Mouse (Mus musculus) lung, adult 2 months (tissue): ENCODE data around the gene Gm281. TPM values are rescaled to one million over a fixed set of nuclear protein-coding genes. Genes with fewer than 3 reads are reported as not detected.

ENCODE experiments used
- DNase-seq: peaks from one replicate; pipeline ENCODE4 v3.0.0; 2022
- H3K4me1 ChIP-seq: fragments of 200-500 bp; 2 replicates; pipeline ENCODE4 v1.6.1; 2011; ENCODE audit warnings: low read length; ENCODE audit not compliant: control insufficient read depth, insufficient read depth
- H3K4me3 ChIP-seq: fragments of 200-500 bp; replicated peaks from 2 replicates; pipeline ENCODE3; 2011; ENCODE audit warnings: low read depth, mild to moderate bottlenecking, control low read depth, low read length; ENCODE audit errors: extremely low read depth
- CTCF ChIP-seq: fragments of 200-500 bp; IDR thresholded peaks from 2 replicates; pipeline ENCODE4 v1.5.1; 2011; ENCODE audit warnings: mild to moderate bottlenecking, low read length, control low read depth; ENCODE audit not compliant: insufficient read depth
- POLR2A ChIP-seq: fragments of 200-500 bp; IDR thresholded peaks from 2 replicates; pipeline ENCODE4 v1.6.1; 2011; ENCODE audit warnings: low read depth, mild to moderate bottlenecking, control low read depth, low read length, borderline replicate concordance; ENCODE audit errors: extremely low read depth
- WGBS: fragments of 180-500 bp; shearing (Covaris S2); methylation state at CpG from one replicate; pipeline ENCODE4 v1.1.7; 2018; 5-methylcytosine and 5-hydroxymethylcytosine counted together
- polyA plus RNA-seq: library from polyadenylated mRNA; depleted of rRNA; stranded (reverse); fragments of >200 nt; gene quantifications from 2 replicates; pipeline ENCODE4 v1.2.3, GENCODE M21; 2012

Gene Gm281
- polyA plus RNA-seq, 1 experiment = 2.1 TPM

- no peak for DNase-seq
- no peak for TF ChIP-seq POLR2A
- TF ChIP-seq CTCF = no peak
- 95% methylated on average over 4 of the region's 4 CpGs for WGBS
Measured at GRCm38 (mm10) chr14:13944686-13945085, 30.4 kb upstream of the Gm281 start.

DNA sequence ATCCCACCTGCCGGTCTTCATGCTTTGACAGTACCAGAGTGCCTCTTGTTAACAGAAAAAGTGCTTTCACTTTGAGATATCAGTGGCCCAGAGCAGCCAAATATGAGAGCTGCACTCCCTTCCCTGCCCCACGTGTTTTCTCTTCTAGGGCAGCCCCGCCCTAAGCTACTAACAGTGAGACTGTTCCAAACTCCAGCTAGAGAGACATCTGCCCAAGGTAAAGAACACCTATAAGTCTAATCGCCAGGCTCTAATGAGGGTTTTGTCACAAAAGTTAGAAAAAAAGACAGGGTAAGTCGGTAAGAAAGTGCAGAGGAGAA, 19.7 kb upstream of the Gm281 start:
- 40% methylated on average over 5 of the region's 5 CpGs for WGBS
- H3K4me3 ChIP-seq = no peak overlapping the region
- DNase-seq = no peak
- TF ChIP-seq POLR2A (no peak), CTCF (no peak)
- no peaks in the 10 kb centered on the region for H3K4me1 ChIP-seq

More at GRCm38 (mm10) chr14:13944686-13945085, 30.4 kb upstream of the Gm281 start:
- H3K4me3 ChIP-seq = no peak overlapping the region
- H3K4me1 ChIP-seq = no peaks in the 10 kb centered on the region

DNA sequence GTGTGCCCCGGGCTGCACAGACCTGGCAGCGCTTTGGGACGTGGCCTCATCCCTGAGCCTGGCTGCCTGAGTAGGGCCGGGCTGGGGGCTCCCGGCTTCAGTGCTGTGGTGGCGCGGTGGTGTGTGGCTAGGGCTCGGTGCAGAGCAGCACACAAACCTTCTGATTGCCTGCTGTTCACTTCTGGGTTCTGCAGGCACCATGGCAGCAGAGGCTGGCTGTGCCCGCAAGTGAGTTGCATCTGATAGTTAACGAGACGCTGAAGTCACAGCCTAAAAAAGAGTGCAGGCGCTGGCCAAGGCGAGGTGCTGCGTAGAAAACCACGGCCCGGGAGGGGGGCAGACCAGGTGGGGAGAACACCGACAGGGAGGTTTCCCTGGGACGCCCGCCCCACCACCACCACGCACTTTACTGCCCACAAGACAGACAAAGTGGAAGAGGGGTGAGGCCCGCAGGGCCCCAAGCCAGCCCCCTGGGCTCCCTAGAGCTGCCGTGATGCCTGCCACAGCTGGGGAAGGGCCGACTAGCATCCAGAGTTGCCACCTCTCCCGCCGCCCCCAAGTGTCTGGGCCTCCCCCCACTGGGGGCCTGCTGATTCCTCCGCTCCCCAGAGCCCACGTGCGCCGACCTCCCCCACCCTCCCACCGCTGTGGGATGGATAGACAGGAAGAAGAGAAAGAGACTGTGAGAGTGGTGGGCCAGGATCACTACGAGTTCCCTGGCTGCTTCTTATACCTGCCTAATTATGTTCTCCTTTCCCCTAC, 19.2 kb upstream of the Gm281 start:
- DNase-seq = no peak
- WGBS = 19% methylated on average over 31 of the region's 31 CpGs
- no peak overlapping the region for H3K4me3 ChIP-seq
- TF ChIP-seq CTCF (no peak), POLR2A (no peak)
- H3K4me1 ChIP-seq = no peaks in the 10 kb centered on the region

DNA sequence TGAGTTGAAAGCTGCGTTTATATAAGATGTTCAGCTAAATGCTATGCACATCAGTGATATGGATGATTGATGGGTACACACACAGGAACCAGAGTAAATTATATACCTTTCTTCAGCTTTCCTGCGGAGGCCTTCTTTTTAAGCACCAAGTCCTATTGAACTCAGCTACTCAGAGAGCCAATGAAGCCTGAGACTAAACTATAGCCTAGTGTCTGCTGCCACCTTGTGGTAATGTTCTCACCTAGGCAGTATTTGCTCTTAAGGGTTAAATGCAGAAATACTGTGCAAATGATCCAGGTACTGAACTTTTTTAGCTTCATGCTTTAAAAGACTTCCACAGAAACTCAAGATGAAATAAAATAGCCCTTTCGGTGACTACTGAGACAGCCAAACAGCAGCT, 3.4 kb upstream of the Gm281 start:
- 33% methylated on average over 3 of the region's 3 CpGs for WGBS
- no peaks in the 10 kb centered on the region for H3K4me1 ChIP-seq
- DNase-seq = peak; percentile 9
- H3K4me3 ChIP-seq = no peak overlapping the region
- TF ChIP-seq POLR2A (no peak), CTCF (peak; percentile 35; the same call in 1 of the 2 replicates)

GRCm38 (mm10) chr14:13917208-13917607, 2.9 kb upstream of the Gm281 start:
- TF ChIP-seq CTCF (no peak), POLR2A (no peak)
- WGBS = 82% methylated on average over 10 of the region's 10 CpGs

GRCm38 (mm10) chr14:13915207-13915606, 929 bp upstream of the Gm281 start:
- 47% methylated on average over 4 of the region's 4 CpGs for WGBS
- TF ChIP-seq POLR2A (no peak), CTCF (no peak)
- Histone ChIP-seq H3K4me3 (no peak overlapping the region), H3K4me1 (no peaks in the 10 kb centered on the region)
- no peak for DNase-seq

More at GRCm38 (mm10) chr14:13917208-13917607, 2.9 kb upstream of the Gm281 start:
- Histone ChIP-seq H3K4me3 (no peak overlapping the region), H3K4me1 (no peaks in the 10 kb centered on the region)
- no peak for DNase-seq

DNA sequence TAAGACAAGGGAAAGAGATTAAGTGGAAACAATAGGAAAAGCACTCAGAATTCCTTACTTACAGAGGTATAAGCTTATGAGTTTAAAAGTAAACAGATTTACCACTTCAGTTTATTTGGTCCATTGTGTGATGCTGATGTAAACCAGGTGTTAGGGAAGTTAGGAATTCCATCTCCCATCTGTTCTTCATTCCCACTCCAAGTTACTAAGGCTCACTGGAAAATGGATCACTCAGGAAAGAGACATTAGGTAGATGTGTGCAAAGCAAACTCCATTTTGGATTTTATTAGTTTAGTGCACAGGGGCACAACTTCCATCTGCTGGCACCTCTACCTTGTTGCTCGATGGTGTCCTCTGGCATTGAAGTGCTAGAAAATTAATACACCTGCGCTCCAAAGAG, 4.1 kb downstream of the Gm281 start:
- Histone ChIP-seq H3K4me3 (no peak overlapping the region), H3K4me1 (no peaks in the 10 kb centered on the region)
- DNase-seq = no peak
- 88% methylated on average over 2 of the region's 2 CpGs for WGBS
- TF ChIP-seq CTCF (no peak), POLR2A (no peak)

DNA sequence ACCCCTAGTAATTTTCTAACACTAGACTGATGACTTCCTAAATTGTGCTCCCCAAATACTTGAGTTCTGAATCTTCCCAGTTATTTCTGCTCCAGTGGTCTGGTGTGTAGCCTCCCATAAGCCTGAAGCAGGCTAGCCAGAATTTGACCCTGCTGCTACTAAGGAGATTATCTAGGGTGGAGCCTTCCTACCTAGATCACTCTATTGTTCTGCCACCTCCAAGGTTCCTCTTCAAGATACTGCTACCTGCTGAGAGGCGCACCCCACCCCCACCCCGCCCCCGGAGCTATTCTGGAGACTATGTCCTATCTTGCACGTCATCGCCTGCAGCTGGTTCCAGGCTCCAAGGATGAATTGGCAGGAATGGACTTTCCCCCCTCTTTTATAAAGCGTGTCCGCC, 7.1 kb downstream of the Gm281 start:
- TF ChIP-seq CTCF = no peak
- no peak for TF ChIP-seq POLR2A
- whole genome bisulfite sequencing = 88% methylated on average over 7 of the region's 7 CpGs
- no peak for DNase-seq

GRCm38 (mm10) chr14:13906461-13906860, 7.8 kb downstream of the Gm281 start:
- no peak overlapping the region for H3K4me3 ChIP-seq
- H3K4me1 ChIP-seq = no peaks in the 10 kb centered on the region; the same call in 1 of the 2 replicates
- TF ChIP-seq POLR2A (no peak), CTCF (no peak)
- DNase-seq = no peak
- WGBS = 87% methylated on average over 1 of the region's 1 CpGs

More for the DNA sequence above, 7.1 kb downstream of the Gm281 start:
- Histone ChIP-seq H3K4me3 (no peak overlapping the region), H3K4me1 (no peaks in the 10 kb centered on the region)

DNA sequence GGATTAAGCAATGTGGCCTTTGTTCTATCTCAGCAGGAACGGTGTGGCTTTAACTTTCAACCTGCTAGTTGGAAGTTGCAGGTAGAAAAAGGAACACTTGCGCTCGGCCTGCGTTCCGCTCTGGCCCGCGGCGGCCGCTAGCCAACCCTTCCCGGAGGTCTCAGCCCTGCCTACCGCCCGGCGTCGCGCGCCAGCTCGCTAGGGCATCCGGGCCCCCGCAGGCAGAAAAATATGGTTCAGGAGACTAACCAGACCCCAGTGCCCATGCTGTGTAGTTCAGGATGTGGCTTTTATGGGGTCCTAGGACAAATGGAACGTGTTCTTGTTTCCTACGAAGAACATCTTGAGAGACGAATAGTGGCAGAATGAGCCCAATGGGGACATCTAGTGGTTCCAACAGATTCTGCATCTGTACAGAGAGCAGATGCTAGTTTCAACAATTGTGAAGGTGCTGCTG, 12.6 kb downstream of the Gm281 start:
- WGBS = under 1% methylated on average over 22 of the region's 22 CpGs
- peak overlapping the region; percentile 68 for H3K4me3 ChIP-seq
- DNase-seq = peak; percentile 59
- H3K4me1 ChIP-seq = no peaks in the 10 kb centered on the region; the same call in 1 of the 2 replicates
- TF ChIP-seq CTCF = no peak
- TF ChIP-seq POLR2A = no peak
